Mouse (Mus musculus): Measurements from ENCODE around the gene Cadps. TPM values are rescaled to one million over a fixed set of nuclear protein-coding genes. Genes with fewer than 3 reads are reported as not detected.

Gene Cadps
- polyA plus RNA-seq (2012; rRNA removed) = 158 and 187 TPM in 2 replicates

DNA sequence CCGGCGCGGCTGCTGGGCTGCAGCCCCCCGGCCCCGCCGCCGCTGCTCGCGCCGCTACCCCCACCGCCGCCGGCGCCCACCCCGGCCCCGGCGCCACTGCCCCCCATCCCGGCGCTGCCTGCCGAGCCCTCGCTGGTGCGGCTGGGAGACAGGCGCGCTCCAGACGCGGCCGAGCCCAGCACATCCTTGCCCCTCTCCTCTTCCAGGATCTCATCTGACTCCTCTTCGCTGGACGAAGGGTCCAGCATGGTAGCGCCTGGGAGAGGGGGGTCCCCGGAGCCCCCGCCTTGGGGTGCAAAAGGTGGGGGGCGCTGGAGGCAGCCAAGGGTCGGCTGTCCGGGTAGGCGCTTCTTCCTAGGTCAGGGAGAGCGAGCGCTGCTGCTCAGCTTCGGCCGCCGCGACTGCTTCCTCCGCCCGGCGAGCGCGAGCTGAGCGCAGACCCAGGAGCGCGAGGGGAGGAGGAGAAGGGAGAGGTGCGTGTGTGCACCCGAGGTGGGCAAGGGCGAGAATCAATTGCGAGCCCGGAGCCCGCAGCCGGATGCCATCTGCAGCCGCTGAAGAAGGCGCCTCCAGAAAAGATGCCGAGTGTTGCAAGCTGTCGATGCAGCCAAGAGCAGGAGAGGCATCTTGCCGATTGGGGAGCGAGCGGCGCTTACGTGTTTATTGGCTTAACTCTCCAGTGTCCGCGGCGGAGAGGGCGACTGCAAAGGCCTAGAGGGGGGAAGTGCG, at the start of gene Cadps:
Gene Cadps, minus strand, starts transcription at position 589 of the 729 bp plus-strand sequence.

GRCm38 (mm10) chr14:12348089-12348488, 474.8 kb downstream of the Cadps start, which contains the start of gene Fezf2:
Gene Fezf2, minus strand, starts transcription at chr14:12348189.

